Mouse (Mus musculus) lung, adult 2 months (tissue): ENCODE measurements at regions not wholly inside any gene's neighbourhood (a gene's known extent, or its start where the extent isn't known, plus 50 kb on each side); places are given as distances from the start of the nearest gene placed in this dataset.

ENCODE experiments used
- CTCF ChIP-seq: fragments of 200-500 bp; IDR thresholded peaks from 2 replicates; pipeline ENCODE4 v1.5.1; 2011; ENCODE audit warnings: mild to moderate bottlenecking, low read length, control low read depth; ENCODE audit not compliant: insufficient read depth
- POLR2A ChIP-seq: fragments of 200-500 bp; IDR thresholded peaks from 2 replicates; pipeline ENCODE4 v1.6.1; 2011; ENCODE audit warnings: low read depth, mild to moderate bottlenecking, control low read depth, low read length, borderline replicate concordance; ENCODE audit errors: extremely low read depth

GRCm38 (mm10) chr4:131046101-131046500, 101.9 kb downstream of the Matn1 start:
- no peak for TF ChIP-seq POLR2A
- no peak for TF ChIP-seq CTCF
